Mouse (Mus musculus) heart, embryonic 16.5 days (tissue): ENCODE results near the gene Wfdc16. TPM values are rescaled to one million over a fixed set of nuclear protein-coding genes. Genes with fewer than 3 reads are reported as not detected.

Experiments
- ATAC-seq: fragments of 200-750 bp; cut with Nextera tagmentation; replicated peaks from 2 replicates; pipeline ENCODE4 v1.8.0; 2017; ENCODE audit warnings: moderate number of reproducible peaks; ENCODE audit not compliant: insufficient read depth, low FRiP score; ENCODE audit errors: extremely low read depth
- H3K27ac ChIP-seq: fragments of 300-500 bp; sonication (generic); 2 replicates; pipeline ENCODE4 v1.5.1; 2014; ENCODE audit warnings: mild to moderate bottlenecking, low read length, control low read depth, moderate library complexity
- H3K27me3 ChIP-seq: fragments of 300-500 bp; sonication (generic); 2 replicates; pipeline ENCODE4 v1.6.1; 2014; ENCODE audit warnings: low read length, mixed read lengths; ENCODE audit not compliant: control insufficient read depth, insufficient read depth
- H3K36me3 ChIP-seq: fragments of 300-500 bp; sonication (generic); 2 replicates; pipeline ENCODE4 v1.6.1; 2014; ENCODE audit not compliant: control insufficient read depth, insufficient read depth
- H3K4me1 ChIP-seq: fragments of 300-500 bp; sonication (generic); 2 replicates; pipeline ENCODE4 v1.6.1; 2014; ENCODE audit warnings: low read length, mixed read lengths; ENCODE audit not compliant: control insufficient read depth, insufficient read depth
- H3K4me2 ChIP-seq: fragments of 300-500 bp; sonication (generic); 2 replicates; pipeline ENCODE4 v1.6.1; 2014; ENCODE audit warnings: low read depth, mild to moderate bottlenecking, control low read depth, low read length
- H3K4me3 ChIP-seq: fragments of 300-500 bp; sonication (generic); 2 replicates; pipeline ENCODE4 v1.5.1; 2014; ENCODE audit warnings: mild to moderate bottlenecking, control low read depth, low read length
- H3K9ac ChIP-seq: fragments of 300-500 bp; sonication (generic); 2 replicates; pipeline ENCODE4 v1.6.1; 2014; ENCODE audit warnings: low read length, control low read depth
- H3K9me3 ChIP-seq: fragments of 300-500 bp; sonication (generic); replicated peaks from 2 replicates; pipeline ENCODE4 v1.6.1; 2016; ENCODE audit warnings: low read length; ENCODE audit not compliant: control insufficient read depth
- WGBS: fragments of 180-500 bp; shearing (Covaris S2); extraction: QIAGEN DNeasy Blood & Tissue Kit; methylation state at CpG from one replicate; pipeline ENCODE4 v1.1.7; 2014; 5-methylcytosine and 5-hydroxymethylcytosine counted together
- polyA plus RNA-seq: library from polyadenylated mRNA; unstranded; fragments of >200 nt; fragmentation: Nextera tagmentation; extraction: Ambion mirVana; gene quantifications from 2 replicates; pipeline ENCODE4 v1.2.1, GENCODE M21; 2015

The Wfdc16 gene
- polyA plus RNA-seq, result not detected in 2 replicates

- Histone ChIP-seq H3K4me3 (no peak within 1 kb of the TSS), H3K4me1 (no peaks in the 10 kb centered on the region), H3K36me3 (no peaks in the 10 kb centered on the region), H3K4me2 (no peak within 1 kb of the TSS), H3K9me3 (no peaks in the 10 kb centered on the region), H3K27me3 (no peaks in the 10 kb centered on the region), H3K27ac (no peak within 1 kb of the TSS), H3K9ac (no peak within 1 kb of the TSS)
- 83% methylated on average over 3 of the region's 3 CpGs for WGBS
- ATAC-seq, result no peak
These were observed at the start of gene Wfdc16 for GRCm38 (mm10) chr2:164638696-164639095. Wfdc16 (minus strand) TSS chr2:164638796.

- no peaks in the 10 kb centered on the region for H3K4me1 ChIP-seq
- WGBS, result 63% methylated on average over 3 of the region's 3 CpGs
- H3K9ac ChIP-seq, result no peak within 1 kb of the TSS
- H3K27ac ChIP-seq, result no peak within 1 kb of the TSS
- no peaks in the 10 kb centered on the region for H3K36me3 ChIP-seq
- H3K27me3 ChIP-seq, result no peaks in the 10 kb centered on the region
- H3K9me3 ChIP-seq, result no peaks in the 10 kb centered on the region
- no peak for ATAC-seq
- H3K4me2 ChIP-seq, result no peak within 1 kb of the TSS
- no peak within 1 kb of the TSS for H3K4me3 ChIP-seq
These were observed 46.2 kb upstream of the Wfdc16 start, which contains the start of gene Wfdc13 for GRCm38 (mm10) chr2:164684807-164685206. Wfdc13 (plus strand) TSS chr2:164685107.

GRCm38 (mm10) chr2:164679906-164680305 is 41.3 kb upstream of the Wfdc16 start:
- Histone ChIP-seq H3K27me3 (no peaks in the 10 kb centered on the region), H3K4me2 (no peak overlapping the region), H3K4me1 (peaks cover 8% of the 10 kb centered on the region; the same call in 1 of the 2 replicates), H3K4me3 (no peak overlapping the region), H3K27ac (no peak overlapping the region), H3K9ac (no peak overlapping the region), H3K36me3 (no peaks in the 10 kb centered on the region), H3K9me3 (no peaks in the 10 kb centered on the region)
- 48% methylated on average over 3 of the region's 3 CpGs for WGBS
- no peak for ATAC-seq

- Histone ChIP-seq H3K9me3 (no peaks in the 10 kb centered on the region), H3K9ac (peak overlapping the region; percentile 58; the same call in 1 of the 2 replicates), H3K36me3 (no peaks in the 10 kb centered on the region), H3K4me1 (peaks cover 8% of the 10 kb centered on the region; the same call in 1 of the 2 replicates), H3K4me2 (peak overlapping the region; percentile 63), H3K27me3 (no peaks in the 10 kb centered on the region), H3K27ac (peak overlapping the region; percentile 48), H3K4me3 (peak overlapping the region; percentile 40)
- WGBS, result 21% methylated on average over 19 of the region's 19 CpGs
- ATAC-seq, result peak; percentile 75
These were observed 40.4 kb upstream of the Wfdc16 start for GRCm38 (mm10) chr2:164678848-164679625.

- H3K27ac ChIP-seq, result no peak overlapping the region
- H3K4me3 ChIP-seq, result no peak overlapping the region
- no peak for ATAC-seq
- no peaks in the 10 kb centered on the region for H3K36me3 ChIP-seq
- H3K4me2 ChIP-seq, result no peak overlapping the region
- H3K9me3 ChIP-seq, result no peaks in the 10 kb centered on the region
- H3K4me1 ChIP-seq, result peaks cover 8% of the 10 kb centered on the region; the same call in 1 of the 2 replicates
- 70% methylated on average over 16 of the region's 16 CpGs for WGBS
- no peak overlapping the region for H3K9ac ChIP-seq
- H3K27me3 ChIP-seq, result no peaks in the 10 kb centered on the region
These were observed 38.5 kb upstream of the Wfdc16 start for GRCm38 (mm10) chr2:164676916-164677685.

GRCm38 (mm10) chr2:164676103-164676502 is 37.5 kb upstream of the Wfdc16 start:
- H3K36me3 ChIP-seq, result no peaks in the 10 kb centered on the region
- 75% methylated on average over 7 of the region's 7 CpGs for whole genome bisulfite sequencing
- ATAC-seq, result no peak
- no peak overlapping the region for H3K27ac ChIP-seq
- no peak overlapping the region for H3K4me3 ChIP-seq
- H3K27me3 ChIP-seq, result no peaks in the 10 kb centered on the region
- no peak overlapping the region for H3K4me2 ChIP-seq
- H3K9ac ChIP-seq, result no peak overlapping the region
- no peaks in the 10 kb centered on the region for H3K9me3 ChIP-seq
- peaks cover 8% of the 10 kb centered on the region; the same call in 1 of the 2 replicates for H3K4me1 ChIP-seq

- Histone ChIP-seq H3K27me3 (no peaks in the 10 kb centered on the region), H3K4me2 (no peak within 1 kb of the TSS), H3K4me1 (peaks cover 4% of the 10 kb centered on the region; the same call in 1 of the 2 replicates), H3K4me3 (no peak within 1 kb of the TSS), H3K27ac (no peak within 1 kb of the TSS), H3K9me3 (no peaks in the 10 kb centered on the region), H3K9ac (no peak within 1 kb of the TSS), H3K36me3 (no peaks in the 10 kb centered on the region)
- 56% methylated on average over 7 of the region's 7 CpGs for WGBS
- ATAC-seq, result no peak
These were observed 35.4 kb upstream of the Wfdc16 start, which contains the start of gene Wfdc11 for GRCm38 (mm10) chr2:164673987-164674386. Wfdc11 (minus strand) TSS chr2:164674087.

GRCm38 (mm10) chr2:164670938-164671337 is 32.3 kb upstream of the Wfdc16 start:
- WGBS, result 16% methylated on average over 1 of the region's 1 CpGs
- Histone ChIP-seq H3K27ac (no peak overlapping the region), H3K9ac (no peak overlapping the region), H3K27me3 (no peaks in the 10 kb centered on the region), H3K4me1 (no peaks in the 10 kb centered on the region), H3K4me2 (no peak overlapping the region), H3K36me3 (no peaks in the 10 kb centered on the region), H3K4me3 (no peak overlapping the region), H3K9me3 (0 out of 2 replicates have a peak, but pooled peaks cover 3% of the 10 kb centered on the region)
- no peak for ATAC-seq

- H3K36me3 ChIP-seq, result no peaks in the 10 kb centered on the region
- no peak overlapping the region for H3K9ac ChIP-seq
- ATAC-seq, result no peak
- 0 out of 2 replicates have a peak, but pooled peaks cover 3% of the 10 kb centered on the region for H3K9me3 ChIP-seq
- WGBS, result 70% methylated on average over 5 of the region's 5 CpGs
- H3K27me3 ChIP-seq, result no peaks in the 10 kb centered on the region
- H3K4me1 ChIP-seq, result no peaks in the 10 kb centered on the region
- H3K4me3 ChIP-seq, result no peak overlapping the region
- H3K27ac ChIP-seq, result no peak overlapping the region
- no peak overlapping the region for H3K4me2 ChIP-seq
These were observed 31.7 kb upstream of the Wfdc16 start for GRCm38 (mm10) chr2:164670261-164670660.
